Mouse (Mus musculus): ENCODE measurements at regions not wholly inside any gene's neighbourhood (a gene's known extent, or its start where the extent isn't known, plus 50 kb on each side); places are given as distances from the start of the nearest gene placed in this dataset.

DNA sequence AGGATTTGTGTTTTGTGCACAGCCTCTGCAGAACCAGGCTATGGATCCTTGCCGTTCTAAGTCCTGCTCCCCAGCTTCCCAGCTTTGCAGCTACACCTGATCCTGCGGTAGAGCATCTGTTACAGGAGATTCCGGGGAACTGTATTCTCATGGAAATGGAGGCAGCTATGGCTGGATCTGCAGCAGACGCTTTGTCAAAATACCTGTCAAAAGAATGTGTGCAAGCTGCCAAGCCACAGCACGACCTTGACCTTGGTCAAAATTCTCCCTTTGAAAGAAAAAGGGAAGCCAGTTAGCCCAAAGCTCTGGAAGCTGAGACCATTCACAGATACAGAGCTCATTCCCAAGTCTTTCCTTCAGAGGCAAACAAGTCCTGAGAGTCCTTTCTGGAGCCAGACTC is 255.3 kb downstream of the Med13l start:
- H3K36me3 ChIP-seq (ENCODE audit: insufficient read depth, low read length) = no peaks in the 10 kb centered on the region
- DNase-seq (ENCODE audit: low spot score) (no peak), ATAC-seq (no peak)
- H3K9ac ChIP-seq (replicated peaks; ENCODE audit: low read depth) = no peak overlapping the region
- H3K4me3 ChIP-seq (ENCODE audit: low read depth, low read length) = no peak overlapping the region
- 57% methylated on average over 5 of the region's 5 CpGs for whole genome bisulfite sequencing
- TF ChIP-seq EP300 (IDR thresholded peaks at IDR 0.05) (no peak), CTCF (IDR thresholded peaks at IDR 0.05) (no peak)
- H3K4me1 ChIP-seq (ENCODE audit: insufficient read depth, low read depth, low read length) = no peaks in the 10 kb centered on the region
- H3K9me3 ChIP-seq (ENCODE audit: low read length) = no peaks in the 10 kb centered on the region
- no peak overlapping the region for H3K4me2 ChIP-seq (replicated peaks; ENCODE audit: low read depth, low read length)
- no peaks in the 10 kb centered on the region for H3K27me3 ChIP-seq (replicated peaks; ENCODE audit: insufficient read depth, low read length)
- H3K27ac ChIP-seq (ENCODE audit: low read length) = no peak overlapping the region

DNA sequence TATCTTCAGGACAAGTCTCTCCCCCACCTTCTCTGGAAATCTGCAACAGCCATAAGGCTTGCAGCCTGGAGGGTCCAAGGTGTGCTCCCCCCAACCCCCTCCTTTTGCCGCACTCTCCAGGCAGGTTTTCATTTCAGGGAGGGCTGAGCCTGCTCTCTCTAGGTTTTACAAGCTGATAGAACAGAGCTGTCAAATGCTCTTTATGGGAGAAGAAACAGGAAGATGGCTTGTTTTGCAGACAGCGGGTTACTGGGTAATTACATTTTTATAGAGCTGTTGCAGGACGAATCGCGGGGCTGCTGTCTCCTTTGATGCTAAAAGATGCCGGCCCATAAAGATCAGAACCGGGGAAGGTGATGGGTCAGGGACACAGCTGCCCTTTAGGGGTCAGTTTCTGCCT is 257.8 kb downstream of the Med13l start:
- no peak overlapping the region for H3K4me2 ChIP-seq (replicated peaks; ENCODE audit: low read depth, low read length)
- no peak overlapping the region for H3K4me3 ChIP-seq (ENCODE audit: low read depth, low read length)
- H3K4me1 ChIP-seq (ENCODE audit: insufficient read depth, low read depth, low read length) = no peaks in the 10 kb centered on the region
- no peaks in the 10 kb centered on the region for H3K9me3 ChIP-seq (ENCODE audit: low read length)
- no peaks in the 10 kb centered on the region for H3K36me3 ChIP-seq (ENCODE audit: insufficient read depth, low read length)
- 45% methylated on average over 7 of the region's 7 CpGs for WGBS
- DNase-seq (ENCODE audit: low spot score) (no peak), ATAC-seq (no peak)
- no peak overlapping the region for H3K27ac ChIP-seq (ENCODE audit: low read length)
- TF ChIP-seq CTCF (IDR thresholded peaks at IDR 0.05) = no peak
- TF ChIP-seq EP300 (IDR thresholded peaks at IDR 0.05) = no peak
- H3K27me3 ChIP-seq (replicated peaks; ENCODE audit: insufficient read depth, low read length) = no peaks in the 10 kb centered on the region
- H3K9ac ChIP-seq (replicated peaks; ENCODE audit: low read depth) = no peak overlapping the region

DNA sequence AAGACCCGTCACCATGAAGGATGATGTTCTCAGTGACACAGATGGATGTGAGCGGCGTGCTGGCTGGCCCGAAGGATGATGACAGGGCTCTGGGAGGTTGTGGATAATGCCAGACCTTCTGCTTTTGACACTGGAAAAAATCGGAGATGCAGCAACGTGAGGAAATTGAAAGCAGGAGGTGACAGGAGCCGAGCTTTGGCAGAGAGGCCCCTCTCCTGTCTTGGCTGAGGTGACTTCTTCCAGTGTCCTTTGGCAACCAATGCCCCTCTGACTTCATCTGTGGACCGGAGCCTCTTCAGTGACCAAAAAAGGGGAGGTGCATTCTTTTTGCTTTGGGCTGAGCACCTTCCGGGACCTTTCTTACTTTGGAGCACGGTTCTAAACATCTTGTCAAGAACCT is 264.3 kb downstream of the Med13l start:
- ATAC-seq = no peak
- 78% methylated on average over 10 of the region's 10 CpGs for WGBS
- no peak overlapping the region for H3K9ac ChIP-seq (replicated peaks; ENCODE audit: low read depth)

DNA sequence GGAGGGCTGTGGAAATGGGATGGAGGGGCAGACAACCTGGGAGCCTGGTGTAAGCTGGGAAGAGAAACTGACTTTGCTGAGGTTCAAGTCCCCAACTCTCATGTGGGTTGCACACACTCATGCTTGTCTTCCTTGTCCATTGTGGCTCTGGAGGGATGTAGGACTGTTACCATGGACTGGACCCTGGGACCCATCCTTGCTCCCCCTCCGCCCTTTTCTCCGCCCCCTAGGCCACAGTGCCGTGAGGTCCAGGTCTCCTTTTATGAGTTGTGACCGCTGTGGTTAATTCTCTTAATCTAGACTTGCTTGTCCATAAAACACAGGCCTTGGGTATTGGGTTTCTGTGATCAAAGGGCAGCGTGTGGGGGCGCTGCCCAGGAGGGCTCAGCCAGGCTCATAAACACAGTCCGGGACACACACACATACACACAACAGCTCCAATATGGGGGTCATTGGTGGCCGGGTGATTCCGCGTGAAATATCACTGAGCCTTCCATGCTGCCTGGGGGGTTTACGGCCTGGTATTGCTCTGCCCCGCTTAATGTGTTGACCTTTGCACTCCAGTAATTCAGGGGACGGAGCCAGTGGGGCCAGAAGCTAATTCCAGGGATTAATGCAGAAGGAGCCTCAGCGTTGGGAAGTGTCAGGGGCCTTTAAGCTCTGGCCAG is 268.7 kb downstream of the Med13l start:
- ATAC-seq = no peak
- H3K4me1 ChIP-seq (ENCODE audit: insufficient read depth, low read depth, low read length) = no peaks in the 10 kb centered on the region
- no peak overlapping the region for H3K4me3 ChIP-seq (ENCODE audit: low read depth, low read length)
- H3K9me3 ChIP-seq (ENCODE audit: low read length) = no peaks in the 10 kb centered on the region
- no peak overlapping the region for H3K9ac ChIP-seq (replicated peaks; ENCODE audit: low read depth)
- no peaks in the 10 kb centered on the region for H3K27me3 ChIP-seq (replicated peaks; ENCODE audit: insufficient read depth, low read length)
- H3K36me3 ChIP-seq (ENCODE audit: insufficient read depth, low read length) = no peaks in the 10 kb centered on the region
- H3K27ac ChIP-seq (ENCODE audit: low read length) = no peak overlapping the region
- DNase-seq (ENCODE audit: low spot score) = no peak
- H3K4me2 ChIP-seq (replicated peaks; ENCODE audit: low read depth, low read length) = no peak overlapping the region
- TF ChIP-seq CTCF (IDR thresholded peaks at IDR 0.05) = no peak
- no peak for TF ChIP-seq EP300 (IDR thresholded peaks at IDR 0.05)
- WGBS = 79% methylated on average over 14 of the region's 14 CpGs

More for the DNA sequence above, 264.3 kb downstream of the Med13l start:
- H3K9me3 ChIP-seq (ENCODE audit: low read length) = no peaks in the 10 kb centered on the region
- no peaks in the 10 kb centered on the region for H3K4me1 ChIP-seq (ENCODE audit: insufficient read depth, low read depth, low read length)
- no peak for DNase-seq (ENCODE audit: low spot score)
- H3K4me3 ChIP-seq (ENCODE audit: low read depth, low read length) = no peak overlapping the region
- TF ChIP-seq CTCF (IDR thresholded peaks at IDR 0.05) (no peak), EP300 (IDR thresholded peaks at IDR 0.05) (no peak)
- H3K27ac ChIP-seq (ENCODE audit: low read length) = no peak overlapping the region
- H3K27me3 ChIP-seq (replicated peaks; ENCODE audit: insufficient read depth, low read length) = no peaks in the 10 kb centered on the region
- H3K36me3 ChIP-seq (ENCODE audit: insufficient read depth, low read length) = no peaks in the 10 kb centered on the region
- no peak overlapping the region for H3K4me2 ChIP-seq (replicated peaks; ENCODE audit: low read depth, low read length)

DNA sequence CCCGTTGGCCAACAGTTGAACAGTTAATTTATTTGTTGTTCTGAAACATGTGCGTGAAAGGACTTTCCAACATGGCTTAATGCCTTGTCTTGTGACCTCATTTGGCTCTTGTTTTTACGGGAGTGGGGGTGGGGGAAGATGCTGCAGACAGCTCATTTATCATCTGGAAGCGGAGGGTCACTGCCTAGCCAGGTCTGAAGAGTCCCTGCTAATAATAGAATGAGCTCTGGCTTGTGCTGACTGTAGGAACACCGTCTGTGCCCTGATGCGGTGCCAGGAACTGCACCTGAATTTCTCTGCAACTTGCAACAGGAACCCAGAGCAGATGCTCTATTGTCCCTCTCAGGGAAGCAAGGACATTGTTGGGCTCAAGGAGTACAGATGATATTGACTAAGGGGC is 272.2 kb downstream of the Med13l start:
- H3K27me3 ChIP-seq (replicated peaks; ENCODE audit: insufficient read depth, low read length) = no peaks in the 10 kb centered on the region
- DNase-seq (ENCODE audit: low spot score) (no peak), ATAC-seq (no peak)
- no peak overlapping the region for H3K27ac ChIP-seq (ENCODE audit: low read length)
- no peak overlapping the region for H3K9ac ChIP-seq (replicated peaks; ENCODE audit: low read depth)
- no peaks in the 10 kb centered on the region for H3K36me3 ChIP-seq (ENCODE audit: insufficient read depth, low read length)
- no peak overlapping the region for H3K4me3 ChIP-seq (ENCODE audit: low read depth, low read length)
- no peak for TF ChIP-seq EP300 (IDR thresholded peaks at IDR 0.05)
- TF ChIP-seq CTCF (IDR thresholded peaks at IDR 0.05) = no peak
- H3K9me3 ChIP-seq (ENCODE audit: low read length) = no peaks in the 10 kb centered on the region
- no peaks in the 10 kb centered on the region for H3K4me1 ChIP-seq (ENCODE audit: insufficient read depth, low read depth, low read length)
- 27% methylated on average over 6 of the region's 6 CpGs for WGBS
- H3K4me2 ChIP-seq (replicated peaks; ENCODE audit: low read depth, low read length) = no peak overlapping the region

DNA sequence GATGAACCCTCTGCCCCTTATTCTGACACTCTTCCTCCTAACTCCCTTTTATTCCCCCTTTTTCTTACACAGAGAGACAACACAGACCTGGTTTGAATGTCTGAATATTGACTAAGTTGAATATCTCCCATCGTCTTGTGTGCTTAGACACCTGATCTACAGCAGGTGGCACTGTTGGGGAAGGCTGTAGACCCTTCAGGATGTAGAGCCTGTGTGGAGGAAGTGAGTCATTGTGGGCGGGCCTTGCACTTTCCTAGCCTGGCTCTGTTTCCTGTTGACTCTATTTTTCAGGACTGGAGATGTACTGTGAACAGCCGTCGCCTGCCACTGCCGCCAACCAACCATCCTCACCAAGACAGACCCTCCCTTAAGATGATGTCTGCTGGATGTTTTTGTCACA is 273.6 kb downstream of the Med13l start:
- Histone ChIP-seq H3K9ac (replicated peaks; ENCODE audit: low read depth) (no peak overlapping the region), H3K4me3 (ENCODE audit: low read depth, low read length) (no peak overlapping the region), H3K4me2 (replicated peaks; ENCODE audit: low read depth, low read length) (no peak overlapping the region), H3K27ac (ENCODE audit: low read length) (no peak overlapping the region), H3K27me3 (replicated peaks; ENCODE audit: insufficient read depth, low read length) (no peaks in the 10 kb centered on the region), H3K9me3 (ENCODE audit: low read length) (no peaks in the 10 kb centered on the region), H3K4me1 (ENCODE audit: insufficient read depth, low read depth, low read length) (no peaks in the 10 kb centered on the region), H3K36me3 (ENCODE audit: insufficient read depth, low read length) (no peaks in the 10 kb centered on the region)
- DNase-seq (ENCODE audit: low spot score) (peak; percentile 45), ATAC-seq (peak; percentile 53; the same call in 1 of the 2 replicates)
- 77% methylated on average over 5 of the region's 5 CpGs for WGBS
- TF ChIP-seq CTCF (IDR thresholded peaks at IDR 0.05) (peak; percentile 33; the same call in 1 of the 2 replicates), EP300 (IDR thresholded peaks at IDR 0.05) (no peak)

DNA sequence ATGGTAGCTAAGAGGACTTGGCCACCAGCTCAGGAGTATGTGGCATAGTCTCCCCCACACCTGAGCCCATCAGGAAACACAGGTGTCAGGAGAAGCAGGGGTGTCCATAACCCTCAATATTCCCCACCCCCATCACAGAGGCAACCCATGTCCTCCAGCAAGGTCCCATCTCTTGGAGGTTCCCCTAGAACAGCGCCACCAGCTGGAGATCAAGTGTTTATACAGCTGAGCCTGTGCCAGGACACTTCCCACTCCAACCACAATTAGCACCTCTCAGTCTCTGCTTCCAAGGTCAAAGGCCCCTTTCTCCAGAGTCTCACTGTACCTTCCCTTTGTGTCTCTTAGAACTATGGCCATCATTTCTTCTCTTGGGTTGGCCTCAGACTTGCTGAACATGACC is 276.5 kb downstream of the Med13l start:
- H3K27ac ChIP-seq (ENCODE audit: low read length) = no peak overlapping the region
- ATAC-seq (no peak), DNase-seq (ENCODE audit: low spot score) (no peak)
- H3K9ac ChIP-seq (replicated peaks; ENCODE audit: low read depth) = no peak overlapping the region
- H3K27me3 ChIP-seq (replicated peaks; ENCODE audit: insufficient read depth, low read length) = no peaks in the 10 kb centered on the region
- no peaks in the 10 kb centered on the region for H3K36me3 ChIP-seq (ENCODE audit: insufficient read depth, low read length)
- no peaks in the 10 kb centered on the region for H3K4me1 ChIP-seq (ENCODE audit: insufficient read depth, low read depth, low read length)
- no peaks in the 10 kb centered on the region for H3K9me3 ChIP-seq (ENCODE audit: low read length)
- 21% methylated on average over 1 of the region's 1 CpGs for WGBS
- no peak overlapping the region for H3K4me2 ChIP-seq (replicated peaks; ENCODE audit: low read depth, low read length)
- no peak overlapping the region for H3K4me3 ChIP-seq (ENCODE audit: low read depth, low read length)
- TF ChIP-seq CTCF (IDR thresholded peaks at IDR 0.05) = peak; percentile 12; the same call in 1 of the 2 replicates
- no peak for TF ChIP-seq EP300 (IDR thresholded peaks at IDR 0.05)

All from lung, postnatal 0 days (tissue).